Mouse (Mus musculus): ENCODE data around the gene Hrg. TPM values are rescaled to one million over a fixed set of nuclear protein-coding genes. Genes with fewer than 3 reads are reported as not detected.
"Not testable (repeated sequence)": the region's sequence is repeated elsewhere in the genome, so short reads cannot be mapped to it uniquely, and the experiment has no call there.

The Hrg gene
- 10 to 100 TPM in 1 of 2 experiments, 1 to 10 TPM in 1; 2.6 to 86.2 TPM for total RNA-seq (2021)
- long read RNA-seq, experiment 1, transcript Hrg-201 (7 exons, 1,734 nt): major isoform, 49 of 50 reads
- long read RNA-seq, experiment 1, partial matches to known transcripts: 0 of 50 reads
- long read RNA-seq, experiment 1, other reads (novel, unspliced or antisense): 1 of 50 reads
- long read RNA-seq, experiment 2, partial matches to known transcripts: 0 of 2 reads
- long read RNA-seq, experiment 2, other reads (novel, unspliced or antisense): 0 of 2 reads

GRCm38 (mm10) chr16:22950840-22951395 is at the start of gene Hrg:
Hrg (plus strand) TSS chr16:22951072.
- no peak for DNase-seq (ENCODE audit: low spot score in 2 of 2)

DNA sequence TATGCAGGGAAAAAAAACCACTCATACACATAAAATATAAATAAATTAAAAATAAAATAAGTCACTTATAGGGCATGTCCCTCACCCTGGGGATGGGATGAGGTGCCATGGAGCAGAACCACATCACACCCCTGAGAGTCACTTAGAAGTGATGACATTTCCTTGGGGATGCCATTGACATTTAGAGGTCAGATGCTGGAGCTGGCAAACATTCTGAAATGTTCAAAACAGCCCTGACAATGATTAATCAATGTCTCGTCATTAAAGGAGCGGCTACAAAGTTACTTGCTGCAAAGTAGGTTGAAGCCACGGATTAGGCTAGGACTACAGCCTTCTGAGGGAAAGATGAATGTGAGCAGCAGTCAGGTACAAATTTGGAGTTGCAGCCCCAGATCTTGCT is 49.5 kb upstream of the Hrg start:
- DNase-seq (ENCODE audit: low spot score in 2 of 2): no peak

- DNase-seq (ENCODE audit: low spot score in 2 of 2): no peak
Measured at GRCm38 (mm10) chr16:22909290-22909689, 41.6 kb upstream of the Hrg start.

DNA sequence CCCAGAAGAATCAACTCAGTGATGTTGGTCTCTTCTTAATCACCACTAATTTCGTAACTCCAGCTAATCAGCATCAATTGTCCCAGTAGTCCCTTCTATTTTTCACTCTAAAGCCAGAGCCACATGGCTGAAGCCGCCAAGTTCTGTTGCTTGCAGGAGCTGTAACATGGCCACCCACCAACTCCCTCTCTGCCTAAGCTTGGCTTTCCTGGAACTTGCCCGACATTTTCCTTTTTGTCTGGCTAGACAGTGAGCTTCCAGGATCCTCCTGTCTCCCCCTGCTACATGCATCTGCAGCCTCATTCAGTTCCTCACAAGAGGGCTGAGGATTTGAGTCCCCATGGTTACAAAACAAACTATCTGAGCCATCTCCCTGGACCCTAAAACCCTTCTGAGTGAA is 38.9 kb upstream of the Hrg start:
- DNase-seq (ENCODE audit: low spot score in 2 of 2): no peak

- no peak for DNase-seq (ENCODE audit: low spot score in 2 of 2)
Measured at GRCm38 (mm10) chr16:22912886-22913285, 38.0 kb upstream of the Hrg start.

DNA sequence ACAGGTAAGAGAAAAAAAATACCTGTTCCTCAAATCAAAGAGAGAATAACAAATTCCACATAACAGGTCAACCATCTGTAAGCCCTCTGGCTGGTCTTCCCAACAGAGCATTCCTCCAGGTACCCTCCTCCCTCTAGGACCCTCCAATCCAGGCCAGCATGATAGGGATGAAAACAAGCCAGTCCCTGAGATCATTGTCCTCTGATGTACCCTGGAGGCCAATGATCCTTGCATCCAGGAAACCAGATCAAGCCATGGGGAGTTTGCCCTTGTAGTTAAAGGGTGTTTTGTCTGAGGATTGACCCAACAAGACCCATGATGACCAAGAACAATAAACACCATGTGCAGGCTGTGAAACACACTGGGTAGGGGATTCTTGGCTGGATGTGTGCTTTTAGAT is 36.6 kb upstream of the Hrg start:
- no peak for DNase-seq (ENCODE audit: low spot score in 2 of 2)

GRCm38 (mm10) chr16:22918034-22918433 is 32.8 kb upstream of the Hrg start, which contains the start of gene Fetub:
Fetub (plus strand) TSS chr16:22918334.
- no peak for DNase-seq (ENCODE audit: low spot score in 2 of 2)

DNA sequence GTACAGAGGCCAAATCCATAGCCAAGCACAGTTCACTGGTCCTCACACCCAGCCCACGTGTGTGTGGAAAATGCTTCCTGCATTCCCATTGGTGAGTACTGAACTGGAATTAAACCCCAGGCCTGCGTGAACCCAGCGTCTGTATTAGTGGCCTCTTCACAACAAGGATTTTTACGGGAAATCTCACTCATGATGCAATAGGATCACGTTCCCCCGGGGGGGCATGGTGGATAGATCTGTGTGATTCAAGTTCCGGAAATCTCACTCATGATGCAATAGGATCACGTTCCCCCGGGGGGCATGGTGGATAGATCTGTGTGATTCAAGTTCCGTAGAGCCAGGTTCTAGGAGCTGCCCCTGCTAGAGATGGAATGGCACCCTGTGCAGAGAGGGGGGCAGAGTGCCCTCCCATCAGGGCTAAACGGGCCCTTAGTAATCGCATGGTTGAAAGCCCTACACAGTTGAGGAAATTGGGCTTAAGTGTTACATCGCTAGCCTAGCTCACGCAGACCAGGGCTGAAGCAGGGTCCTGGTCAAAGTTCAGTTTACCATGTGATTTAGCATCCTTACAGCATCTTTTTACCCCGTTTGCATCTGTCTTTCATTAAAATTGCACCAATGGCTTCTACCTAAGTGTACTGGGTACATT is 32.1 kb upstream of the Hrg start:
- DNase-seq (ENCODE audit: low spot score in 2 of 2): no peak

DNA sequence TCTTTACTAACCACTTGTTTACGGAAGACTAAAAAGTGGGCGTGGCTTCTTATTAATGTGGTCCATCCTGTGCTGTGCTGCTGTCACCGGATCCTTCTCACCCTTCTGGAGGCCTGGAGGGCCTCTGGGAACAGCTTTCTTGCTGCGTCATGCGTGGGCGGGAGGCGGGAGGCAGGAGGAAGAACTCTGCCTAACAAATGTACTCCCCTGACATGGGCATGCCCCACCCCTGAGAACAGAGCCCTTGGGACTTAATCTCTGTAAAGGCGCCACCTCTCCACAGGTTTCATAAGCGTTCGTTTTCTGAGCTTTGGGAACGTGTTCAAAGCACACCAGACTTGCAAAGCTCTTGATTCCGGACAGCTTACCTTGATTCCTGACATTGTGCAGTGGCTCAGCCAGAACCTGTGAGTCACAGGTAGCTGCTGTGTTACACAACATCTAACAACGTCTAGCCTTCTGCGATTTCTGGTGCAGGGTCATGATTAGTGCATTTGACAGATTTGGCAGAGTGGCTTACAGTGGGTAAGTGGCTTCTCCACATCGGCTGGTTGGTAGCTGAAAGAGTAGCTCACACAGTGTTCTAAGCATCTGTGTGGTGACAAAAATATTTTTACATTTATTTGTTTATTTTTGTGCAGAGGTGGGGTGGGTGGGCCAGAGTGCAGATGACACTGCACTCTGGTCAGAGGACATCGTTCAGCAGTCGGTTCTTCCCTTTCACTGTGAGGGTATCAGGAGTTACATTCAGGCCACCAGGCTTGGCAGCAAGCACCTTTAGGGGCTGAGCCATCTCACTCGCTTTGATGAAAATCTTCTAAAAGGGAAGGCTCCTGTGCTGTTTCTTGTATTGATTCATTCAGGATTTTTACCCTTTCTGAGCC is 30.7 kb upstream of the Hrg start:
- DNase-seq (ENCODE audit: low spot score in 2 of 2): no peak

DNA sequence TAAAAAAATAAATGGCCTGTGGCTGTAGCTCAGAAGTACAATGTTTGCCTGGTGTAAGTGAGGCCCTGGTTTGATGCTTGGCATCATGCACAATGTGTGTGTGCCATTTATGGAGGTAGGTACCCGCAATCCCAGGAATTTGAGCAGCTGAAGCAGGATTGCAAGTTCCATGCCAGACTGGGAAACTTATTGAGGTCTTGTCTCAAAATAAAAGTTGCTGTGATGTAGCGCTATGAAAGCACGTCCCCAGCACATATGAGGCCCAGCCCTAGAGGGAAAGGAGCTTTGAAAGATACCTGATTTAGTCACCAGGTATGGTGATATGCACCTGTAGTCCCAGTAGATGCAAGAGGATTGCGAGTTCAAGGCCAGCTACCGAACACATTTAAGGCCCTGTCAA is 29.1 kb upstream of the Hrg start:
- DNase-seq (ENCODE audit: low spot score in 2 of 2): no peak

DNA sequence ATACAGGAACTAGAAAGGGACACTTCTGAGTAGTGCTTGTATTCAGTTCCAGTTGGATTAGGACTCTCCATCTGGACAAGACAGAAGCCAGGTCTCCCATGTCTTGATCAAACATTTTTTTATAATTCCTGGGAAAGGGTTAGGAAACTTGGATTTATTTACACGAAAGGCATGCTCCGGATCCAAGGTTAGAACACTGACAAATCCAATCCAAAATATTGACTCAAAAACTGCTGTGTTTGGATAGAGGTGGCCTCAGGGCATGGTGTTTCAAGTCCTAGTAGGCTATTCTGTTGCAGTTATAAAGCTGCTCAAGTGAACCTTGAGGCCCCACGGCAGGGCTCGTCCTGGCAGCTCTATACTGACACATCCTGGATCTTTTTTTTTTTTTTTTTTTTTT is 28.4 kb upstream of the Hrg start:
- DNase-seq (ENCODE audit: low spot score in 2 of 2): no peak

- no peak for DNase-seq (ENCODE audit: low spot score in 2 of 2)
Measured at GRCm38 (mm10) chr16:22929575-22929974, 21.3 kb upstream of the Hrg start.

- no peak for DNase-seq (ENCODE audit: low spot score in 2 of 2)
Measured at GRCm38 (mm10) chr16:22931431-22932200, 19.3 kb upstream of the Hrg start.

- DNase-seq (ENCODE audit: low spot score in 2 of 2): no peak
Measured at GRCm38 (mm10) chr16:22937631-22938030, 13.2 kb upstream of the Hrg start.

DNA sequence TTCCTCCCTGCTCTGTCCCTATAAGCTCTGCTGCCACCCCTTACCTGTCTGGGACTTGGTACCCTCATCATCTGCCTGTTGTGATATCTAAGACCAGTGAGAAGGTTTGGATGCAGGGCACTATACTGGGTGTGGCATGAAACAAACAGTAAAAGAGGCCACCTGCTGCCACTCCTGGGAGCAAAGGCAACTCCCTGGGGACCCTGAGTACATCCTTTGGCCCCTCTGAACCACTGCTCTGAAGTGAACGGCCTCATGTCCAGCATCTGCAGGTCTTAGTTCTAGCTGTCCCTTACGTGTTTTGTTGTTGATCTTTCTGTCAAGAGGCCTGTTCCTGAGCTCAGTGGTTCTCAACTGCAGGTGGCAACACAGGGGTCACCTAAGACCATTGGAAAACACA is 12.3 kb upstream of the Hrg start:
- no peak for DNase-seq (ENCODE audit: low spot score in 2 of 2)

DNA sequence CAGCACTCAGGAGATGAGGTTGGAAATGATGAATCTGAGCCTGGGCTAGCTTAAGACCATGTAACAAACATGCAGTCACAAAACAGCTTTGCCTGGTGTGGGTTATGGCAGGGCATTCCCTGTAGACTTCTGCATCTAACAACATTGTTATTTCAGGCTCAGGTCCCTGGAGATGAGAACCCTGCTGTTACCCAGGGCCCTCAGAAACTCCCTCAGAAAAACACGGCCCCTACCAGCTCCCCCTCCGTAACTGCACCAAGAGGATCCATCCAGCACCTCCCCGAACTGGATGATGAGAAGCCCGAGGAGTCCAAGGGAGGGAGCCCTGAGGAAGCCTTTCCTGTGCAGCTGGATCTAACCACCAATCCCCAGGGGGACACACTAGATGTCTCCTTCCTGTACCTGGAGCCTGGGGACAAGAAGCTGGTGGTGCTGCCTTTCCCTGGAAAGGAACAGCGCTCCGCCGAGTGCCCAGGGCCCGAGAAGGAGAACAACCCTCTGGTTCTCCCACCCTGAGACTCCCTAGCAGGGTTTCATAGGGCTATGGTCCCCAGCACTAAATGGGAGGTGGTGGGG is 11.7 kb upstream of the Hrg start:
- DNase-seq (ENCODE audit: low spot score in 2 of 2): no peak

GRCm38 (mm10) chr16:22941825-22942476 is 8.9 kb upstream of the Hrg start:
- not testable (repeated sequence) for DNase-seq (ENCODE audit: low spot score in 2 of 2)

- no peak for DNase-seq (ENCODE audit: low spot score in 2 of 2)
Measured at GRCm38 (mm10) chr16:22947371-22947770, 3.5 kb upstream of the Hrg start.

DNA sequence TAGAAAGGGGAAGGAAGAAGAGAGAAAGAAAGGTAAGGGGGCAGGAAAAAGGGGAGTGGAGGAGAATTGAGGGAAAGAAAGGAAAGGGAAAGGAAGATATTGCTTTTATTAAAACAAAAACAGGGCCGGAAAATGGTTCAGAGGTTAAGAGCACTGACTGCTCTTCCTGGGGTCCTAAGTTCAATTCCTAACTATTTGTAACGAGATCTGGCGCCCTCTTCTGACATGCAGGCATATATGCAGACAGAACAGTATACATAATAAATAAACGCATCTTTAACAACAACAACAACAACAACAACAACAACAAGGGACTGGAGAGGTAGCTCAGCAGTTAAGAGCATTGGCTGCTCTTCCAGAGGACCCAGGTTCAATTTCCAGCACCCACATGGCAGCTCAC is 2.2 kb downstream of the Hrg start:
- no peak for DNase-seq (ENCODE audit: low spot score in 2 of 2)

Data from adrenal gland, postnatal 4 days (tissue).